Mouse (Mus musculus): ENCODE measurements around the gene Bpifb3. TPM values are rescaled to one million over a fixed set of nuclear protein-coding genes. Genes with fewer than 3 reads are reported as not detected.

The Bpifb3 gene
- not detected for total RNA-seq (2023)

DNA sequence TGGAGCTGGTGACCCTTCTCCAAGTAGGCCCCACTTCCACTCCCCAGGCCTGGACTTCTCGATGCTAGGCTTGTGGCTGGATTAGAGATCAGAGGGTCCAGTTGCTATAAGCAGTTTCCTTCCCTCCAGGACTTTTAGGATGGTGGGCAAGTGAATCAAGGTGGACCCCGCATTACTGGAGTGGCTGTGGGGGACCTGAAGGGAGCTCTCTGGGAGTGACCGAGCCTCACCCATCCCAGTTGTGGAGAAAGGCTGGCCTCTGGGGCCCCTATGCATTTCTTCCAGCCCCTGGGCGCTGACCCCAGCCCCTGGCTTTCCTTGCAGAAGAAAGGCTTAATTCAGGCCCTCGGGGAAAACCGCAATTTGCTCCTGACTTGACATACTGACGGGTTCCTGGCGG lies at the start of gene Bpifb3:
TSS of gene Bpifb3 (plus strand) at position 301 of the 400 bp plus-strand sequence.

GRCm38 (mm10) chr2:153870984-153871383 lies 47.0 kb upstream of the Bpifb3 start, which contains the start of gene Sun5:
Gene Sun5 (minus strand): TSS chr2:153871084.

DNA sequence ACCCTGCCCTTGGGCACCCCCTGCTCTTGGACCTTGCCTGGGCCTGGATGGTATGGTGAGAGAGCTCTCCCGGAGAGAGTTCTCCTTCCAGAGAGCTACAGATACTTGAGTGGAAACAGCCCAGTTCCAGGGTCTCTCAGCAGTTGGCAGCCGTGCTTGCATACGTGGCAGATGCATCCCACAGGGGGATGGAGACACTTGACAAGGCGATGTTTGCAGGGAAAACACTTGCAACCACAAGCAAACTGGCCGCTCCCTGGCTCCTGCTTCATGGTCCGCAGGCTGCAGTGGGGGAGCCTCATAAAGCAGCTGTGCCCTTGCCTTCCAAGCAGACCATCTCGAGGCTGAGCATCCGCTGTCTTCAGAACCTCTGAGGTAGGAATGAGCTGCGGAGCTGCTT lies 43.3 kb upstream of the Bpifb3 start, which contains the start of gene Bpifb2:
TSS of gene Bpifb2 (plus strand) at position 301 of the 400 bp plus-strand sequence.

GRCm38 (mm10) chr2:153900088-153900487 lies 17.9 kb upstream of the Bpifb3 start, which contains the start of gene Bpifb6:
Gene Bpifb6 (plus strand): TSS chr2:153900388.

DNA sequence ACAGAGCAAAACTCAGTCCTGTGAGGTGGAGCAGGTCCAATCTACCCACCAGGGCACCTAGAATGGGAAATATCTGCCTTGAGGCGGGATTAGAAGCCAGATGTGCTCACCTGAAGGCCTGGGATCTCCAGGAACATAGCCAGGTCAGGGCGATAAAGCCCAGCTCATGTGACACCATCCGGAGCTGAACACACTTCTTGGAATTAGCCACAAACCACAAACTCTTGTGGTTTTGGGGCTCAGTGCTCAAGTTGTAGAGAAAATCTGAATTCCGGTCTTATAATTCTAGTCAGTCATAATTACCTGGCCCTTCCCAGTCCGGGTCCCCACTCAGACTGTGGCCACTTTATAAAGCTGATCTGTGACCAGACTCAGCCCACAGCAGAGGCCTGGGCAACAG lies 19.8 kb downstream of the Bpifb3 start, which contains the start of gene Bpifb4:
TSS of gene Bpifb4 (plus strand) at position 370 of the 400 bp plus-strand sequence.

GRCm38 (mm10) chr2:153974582-153974981 lies 56.6 kb downstream of the Bpifb3 start, which contains the start of gene Bpifa6:
Gene Bpifa6 (plus strand): TSS chr2:153974945.

Other genes with a start within 250 kb of the Bpifb3 start
- gene Dnmt3c, start 221.6 kb upstream of the Bpifb3 start, total RNA-seq (2023): not detected
- gene Mapre1, start 177.0 kb upstream of the Bpifb3 start, total RNA-seq (2023): 127 TPM
- 1.0 TPM for gene Efcab8, start 138.3 kb upstream of the Bpifb3 start, total RNA-seq (2023)
- not detected for gene Sun5, start 47.1 kb upstream of the Bpifb3 start, total RNA-seq (2023)
- not detected for gene Bpifb2, start 43.2 kb upstream of the Bpifb3 start, total RNA-seq (2023)
- not detected for gene Bpifb6, start 17.8 kb upstream of the Bpifb3 start, total RNA-seq (2023)
- not detected for gene Bpifb4, start 20.0 kb downstream of the Bpifb3 start, total RNA-seq (2023)
- gene Bpifa6, start 56.7 kb downstream of the Bpifb3 start, total RNA-seq (2023): not detected
- gene Bpifa2, start 90.0 kb downstream of the Bpifb3 start, total RNA-seq (2023): not detected
- not detected for gene Bpifa3, start 212.1 kb downstream of the Bpifb3 start, total RNA-seq (2023)
- not detected for gene Bpifa1, start 224.7 kb downstream of the Bpifb3 start, total RNA-seq (2023)
- not detected for gene Bpifa5, start 244.4 kb downstream of the Bpifb3 start, total RNA-seq (2023)

Measured in CD8-positive naive resting alpha-beta T cell, adult 57 days (primary cell).